Mouse (Mus musculus) Patski (cell line): Measurements from ENCODE around the gene Irx6. TPM values are rescaled to one million over a fixed set of nuclear protein-coding genes. Genes with fewer than 3 reads are reported as not detected.
A peak's percentile ranks its signal among the peaks of the same experiment; 100 is the strongest.

Source experiments
- ATAC-seq: fragments of 100-300 bp; one replicate; pipeline ENCODE4 v1.8.0; 2021
- CTCF ChIA-PET: fragments of 350-600 bp; sonication (Branson Sonifier 250); formaldehyde crosslinking; loops from one replicate; lab custom pipeline; 2022; ENCODE audit warnings: inconsistent platforms; lab: Charles Lee
- POLR2A ChIA-PET: fragments of 350-600 bp; sonication (Branson Sonifier 250); formaldehyde crosslinking; loops from one replicate; lab custom pipeline; 2022; ENCODE audit warnings: antibody characterized with exemption, inconsistent platforms; lab: Charles Lee
- DNase-seq: peaks from one replicate; pipeline ENCODE4 v3.0.0-alpha.2; 2011; ENCODE audit warnings: low read depth, low spot score
- H3K27me3 ChIP-seq: fragments of 371-371 bp; one replicate; pipeline ENCODE4 v1.5.1; 2021
- CTCF ChIP-seq: fragments of 100-300 bp; IDR thresholded peaks from one replicate; pipeline ENCODE4 v1.5.1; 2021
- in situ Hi-C: fragments of 300-500 bp; cut with MboI; formaldehyde crosslinking; loops from 3 replicates; pipeline ENCODE4 v1.11.1; 2018; ENCODE audit warnings: low pct_unique_long_range_greater_than_20kb, mixed read lengths
- polyA plus RNA-seq: library from polyadenylated mRNA; unstranded; gene quantifications from one replicate; pipeline ENCODE4 v1.2.3, GENCODE M21; 2021

The Irx6 gene
- not detected for polyA plus RNA-seq

- H3K27me3 ChIP-seq: peaks cover 82% of the 10 kb centered on the region
- in situ Hi-C loops: no loop called here
- DNase-seq (no peak), ATAC-seq (no peak)
- ChIA-PET POLR2A (no interaction called here), CTCF (no interaction called here)
- no peak for TF ChIP-seq CTCF
These were observed at the start of gene Irx6 for GRCm38 (mm10) chr8:92674244-92675128. Gene Irx6 (plus strand): TSS chr8:92674288.

DNA sequence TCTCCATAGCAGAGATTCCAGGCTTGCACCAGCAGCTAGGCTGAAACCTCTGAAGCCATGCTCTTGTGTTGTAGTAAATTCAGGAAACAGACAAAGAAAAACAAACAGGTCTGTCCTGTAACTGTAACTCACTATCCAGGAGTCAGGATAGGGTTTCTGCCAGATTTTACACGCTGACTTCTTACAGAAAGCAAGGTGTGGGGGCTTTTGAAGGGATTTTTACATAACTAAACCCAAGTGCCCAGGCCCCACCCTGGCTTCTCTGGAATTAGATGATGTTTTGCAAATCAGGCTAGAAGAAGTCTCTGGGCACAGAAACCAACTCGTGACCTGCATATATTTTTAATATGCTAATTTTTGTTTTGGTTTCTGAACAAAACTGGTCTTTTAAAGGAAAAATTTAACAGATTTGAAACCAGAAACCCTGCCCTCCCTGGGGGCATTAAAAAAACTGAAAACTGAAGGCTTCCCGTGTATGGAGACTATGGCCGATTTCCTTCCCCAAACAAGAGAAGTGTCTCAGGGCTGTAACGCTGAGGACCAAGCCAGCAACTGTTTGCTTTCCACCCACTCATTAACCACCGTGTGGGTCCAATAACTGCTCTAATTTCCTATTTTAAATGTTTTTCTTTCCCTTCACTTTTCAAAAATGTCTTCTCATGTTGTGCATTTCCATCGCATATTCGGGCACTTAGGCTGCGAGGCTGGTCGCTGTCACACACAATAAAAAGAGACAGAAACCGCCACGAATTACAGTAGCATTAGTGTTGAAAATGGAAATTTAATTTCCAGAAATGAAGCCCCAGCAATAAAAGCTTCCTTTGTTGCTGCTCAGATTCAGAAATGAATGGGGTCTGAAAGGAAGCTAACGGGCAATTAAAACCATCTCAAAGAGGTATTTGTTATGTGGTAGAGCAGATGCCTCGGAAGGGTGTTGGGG is 45.1 kb upstream of the Irx6 start:
- in situ Hi-C loops: no loop called here
- no peak for DNase-seq
- no peak for TF ChIP-seq CTCF
- ChIA-PET POLR2A (no interaction called here), CTCF (no interaction called here)
- peaks cover 6% of the 10 kb centered on the region for H3K27me3 ChIP-seq
- ATAC-seq: no peak

DNA sequence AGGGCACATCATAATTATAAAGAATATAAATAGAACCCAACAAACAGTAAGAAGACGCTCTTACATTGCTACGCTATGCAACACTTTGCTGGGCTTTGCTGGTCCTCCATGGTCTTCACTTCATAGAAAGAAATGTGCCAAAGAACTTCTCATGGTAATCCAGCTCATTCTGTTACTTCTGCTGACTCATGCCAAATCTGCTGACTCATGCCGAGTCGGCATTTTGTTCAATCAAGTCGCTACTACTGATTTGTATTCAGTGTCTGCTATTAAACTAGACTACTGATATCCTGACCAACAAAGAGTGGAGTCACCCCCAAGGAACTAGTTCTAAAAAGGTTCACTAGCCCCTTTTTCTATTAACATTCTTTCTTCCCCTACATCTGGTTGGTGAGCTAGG is 40.9 kb upstream of the Irx6 start:
- no peak for ATAC-seq
- DNase-seq: no peak
- in situ Hi-C loops: no loop called here
- ChIA-PET CTCF (no interaction called here), POLR2A (no interaction called here)
- TF ChIP-seq CTCF: no peak
- peaks cover 15% of the 10 kb centered on the region for H3K27me3 ChIP-seq

DNA sequence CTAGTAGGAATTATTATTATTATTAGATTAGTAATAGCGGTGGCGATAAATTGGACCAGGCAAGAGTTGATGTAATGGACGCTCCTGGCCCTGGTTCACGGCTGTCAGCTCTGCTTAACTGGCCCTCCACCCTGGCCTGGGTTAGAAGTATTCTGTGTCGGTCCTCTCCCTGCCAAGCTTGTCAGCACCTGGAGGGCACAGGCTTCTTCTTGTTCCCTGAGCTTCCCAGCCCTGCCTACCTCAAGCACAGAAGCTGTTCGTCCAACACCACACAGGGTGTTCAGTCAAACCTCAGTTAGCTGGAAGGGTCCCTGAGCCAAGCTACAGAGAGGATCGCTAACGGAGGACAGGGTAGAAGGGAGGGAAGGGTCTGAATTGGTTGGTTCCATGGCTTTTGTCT is 33.3 kb upstream of the Irx6 start:
- TF ChIP-seq CTCF: no peak
- POLR2A ChIA-PET: no interaction called here
- DNase-seq: no peak
- peaks cover 22% of the 10 kb centered on the region for H3K27me3 ChIP-seq
- in situ Hi-C loops: no loop called here
- ATAC-seq: no peak
- CTCF ChIA-PET: no interaction called here

- POLR2A ChIA-PET: no interaction called here
- H3K27me3 ChIP-seq: peaks cover 26% of the 10 kb centered on the region
- peak; percentile 77 for TF ChIP-seq CTCF
- no peak for DNase-seq
- CTCF ChIA-PET: interaction anchor here (1.0 to 1.2 kb wide), 2 partner anchors 10 to 20 kb away, joined by 3 to 4 read pairs; no protein-coding TSS in a partner anchor
- ATAC-seq: no peak
- in situ Hi-C loops: no loop called here
These were observed 27.5 kb upstream of the Irx6 start for GRCm38 (mm10) chr8:92646637-92647036.

DNA sequence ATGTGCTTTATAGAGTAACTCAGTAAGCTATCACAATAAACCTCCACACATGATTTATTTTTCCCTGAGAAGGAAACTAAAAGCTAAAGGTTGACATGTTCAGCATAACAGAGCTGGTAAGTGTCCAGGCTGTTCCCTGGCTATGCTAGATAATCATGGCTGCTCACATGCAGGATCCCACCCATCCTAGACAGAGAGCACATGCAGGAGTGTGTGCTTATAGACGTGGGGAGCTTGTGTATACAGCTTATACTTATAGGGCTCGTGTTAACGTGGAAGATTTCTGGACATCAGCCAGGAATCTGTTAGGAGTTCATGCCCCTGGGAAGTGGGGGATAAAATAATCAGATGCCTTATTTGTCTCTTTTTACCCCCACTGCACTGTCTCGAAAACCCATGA is 9.9 kb upstream of the Irx6 start:
- in situ Hi-C loops: no loop called here
- H3K27me3 ChIP-seq: peaks cover 32% of the 10 kb centered on the region
- TF ChIP-seq CTCF: no peak
- ChIA-PET POLR2A (no interaction called here), CTCF (no interaction called here)
- DNase-seq: no peak
- no peak for ATAC-seq

DNA sequence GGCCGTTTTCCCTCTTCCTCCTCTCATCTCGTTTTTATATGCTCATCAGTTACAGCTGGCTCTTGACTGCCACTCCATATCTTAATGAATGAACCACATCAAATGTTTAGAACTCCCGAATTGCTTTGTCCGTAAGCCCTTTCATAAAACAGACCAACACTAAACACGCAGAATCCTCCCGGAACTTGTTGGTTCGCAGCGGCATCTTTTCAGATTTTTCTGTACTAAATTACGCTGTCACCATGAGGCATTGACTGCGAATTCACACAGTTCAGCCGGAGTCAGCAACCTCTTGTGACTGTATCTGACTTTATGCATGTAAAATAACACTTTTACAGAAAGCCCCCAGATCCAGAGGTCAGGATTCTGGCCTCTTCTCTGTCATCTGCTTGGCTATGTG is 3.9 kb upstream of the Irx6 start:
- POLR2A ChIA-PET: no interaction called here

GRCm38 (mm10) chr8:92670656-92671195 is 3.4 kb upstream of the Irx6 start:
- TF ChIP-seq CTCF: no peak
- in situ Hi-C loops: no loop called here
- DNase-seq (no peak), ATAC-seq (no peak)
- POLR2A ChIA-PET: no interaction called here
- CTCF ChIA-PET: no interaction called here
- peaks cover 64% of the 10 kb centered on the region for H3K27me3 ChIP-seq

More for the DNA sequence above, 3.9 kb upstream of the Irx6 start:
- CTCF ChIA-PET: no interaction called here
- DNase-seq: no peak
- TF ChIP-seq CTCF: no peak
- ATAC-seq: no peak
- H3K27me3 ChIP-seq: peaks cover 62% of the 10 kb centered on the region
- in situ Hi-C loops: no loop called here

DNA sequence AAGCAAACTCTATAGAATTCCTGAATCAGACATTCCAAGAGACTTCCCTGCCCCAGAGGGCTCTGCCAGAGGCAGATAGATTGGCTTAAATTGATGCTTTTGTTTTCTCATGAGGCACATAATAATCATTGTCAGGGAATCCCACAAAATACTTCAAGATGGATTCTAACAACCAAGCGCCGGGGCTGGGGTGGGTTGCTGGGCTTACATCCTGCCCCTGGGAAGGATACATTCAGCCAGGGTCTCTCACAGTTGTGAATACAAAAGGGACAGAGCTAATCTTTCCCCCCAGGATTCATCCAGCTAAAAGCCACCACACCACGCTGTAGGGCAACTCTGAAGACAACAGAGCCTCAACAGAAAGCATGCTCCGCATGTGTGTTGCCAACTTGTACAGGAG is 2.2 kb upstream of the Irx6 start:
- peaks cover 73% of the 10 kb centered on the region for H3K27me3 ChIP-seq
- ATAC-seq (no peak), DNase-seq (no peak)
- ChIA-PET POLR2A (no interaction called here), CTCF (no interaction called here)
- in situ Hi-C loops: no loop called here
- no peak for TF ChIP-seq CTCF

DNA sequence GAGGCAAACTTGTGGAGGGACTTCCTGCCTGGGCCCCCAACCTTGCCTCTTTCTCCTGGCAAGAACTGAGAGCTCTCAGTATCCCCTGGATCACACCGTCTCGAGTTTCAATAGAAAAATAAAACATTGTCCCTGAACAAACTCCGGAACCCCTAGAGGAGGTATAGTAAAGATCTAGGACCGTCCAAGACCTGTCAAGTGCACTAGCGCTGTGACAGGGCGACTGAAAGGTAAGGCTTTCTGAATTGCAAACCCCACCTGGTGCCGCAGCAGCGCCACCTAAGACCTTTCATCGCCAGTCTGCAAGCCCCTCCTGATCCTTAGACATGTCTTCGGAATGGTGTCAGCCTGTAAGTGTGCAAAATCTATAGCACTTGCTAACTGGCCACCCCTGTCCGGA is 987 bp upstream of the Irx6 start:
- in situ Hi-C loops: no loop called here
- no peak for DNase-seq
- ChIA-PET CTCF (no interaction called here), POLR2A (interaction anchor here (0.7 kb wide), 1 partner anchor 905 kb away, joined by 5 read pairs; no protein-coding TSS in a partner anchor)
- no peak for ATAC-seq
- H3K27me3 ChIP-seq: peaks cover 73% of the 10 kb centered on the region
- no peak for TF ChIP-seq CTCF
